Mouse (Mus musculus) cerebral cortex, adult 2 months (tissue): ENCODE data around the gene Fzd7.

ENCODE experiments used
- WGBS: fragments of 180-500 bp; shearing (Covaris S2); methylation state at CpG from one replicate; pipeline ENCODE4 v1.1.7; 2018; 5-methylcytosine and 5-hydroxymethylcytosine counted together

Gene Fzd7

DNA sequence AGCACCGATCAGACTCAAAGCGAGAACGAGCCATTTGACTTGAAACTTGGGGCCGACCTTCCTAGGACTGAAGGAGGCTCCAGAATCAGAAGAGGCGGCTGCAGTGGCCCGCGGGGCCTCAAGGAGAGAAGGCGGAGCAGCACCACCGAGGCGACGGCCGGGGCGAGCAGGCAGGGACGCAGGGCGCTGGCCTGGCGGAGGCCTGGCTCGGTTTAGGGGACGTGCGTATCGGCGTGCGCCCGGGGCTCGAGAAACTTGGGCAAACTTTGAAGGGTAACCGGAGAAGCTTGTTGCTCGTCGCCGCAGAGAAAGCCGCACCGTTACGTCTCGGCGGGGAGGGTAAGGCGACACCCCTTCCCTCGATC, at the start of gene Fzd7:
Fzd7 (plus strand) TSS at position 94 of the 365 bp plus-strand sequence.
- under 1% methylated on average over 35 of the region's 35 CpGs for whole genome bisulfite sequencing

DNA sequence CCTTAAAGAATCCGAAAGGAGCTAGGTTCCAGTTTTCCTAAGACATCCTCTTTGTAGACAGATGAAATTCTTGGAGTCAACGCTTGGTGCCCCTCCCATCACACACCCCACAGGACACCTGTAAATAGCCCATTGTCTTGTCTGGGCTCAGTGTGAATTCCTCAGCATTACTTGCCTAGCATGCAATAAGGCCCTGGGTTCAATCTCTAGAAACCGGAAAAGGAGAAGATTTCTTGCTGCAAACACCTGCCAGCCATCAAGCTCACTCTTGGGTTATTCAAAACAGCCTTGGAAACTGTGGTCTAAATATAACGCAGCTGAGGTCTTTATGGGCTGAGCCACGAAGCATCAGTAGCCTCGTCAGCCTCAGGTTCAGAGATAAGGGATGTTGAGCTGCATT, 48.9 kb upstream of the Fzd7 start:
- WGBS = 81% methylated on average over 6 of the region's 6 CpGs

DNA sequence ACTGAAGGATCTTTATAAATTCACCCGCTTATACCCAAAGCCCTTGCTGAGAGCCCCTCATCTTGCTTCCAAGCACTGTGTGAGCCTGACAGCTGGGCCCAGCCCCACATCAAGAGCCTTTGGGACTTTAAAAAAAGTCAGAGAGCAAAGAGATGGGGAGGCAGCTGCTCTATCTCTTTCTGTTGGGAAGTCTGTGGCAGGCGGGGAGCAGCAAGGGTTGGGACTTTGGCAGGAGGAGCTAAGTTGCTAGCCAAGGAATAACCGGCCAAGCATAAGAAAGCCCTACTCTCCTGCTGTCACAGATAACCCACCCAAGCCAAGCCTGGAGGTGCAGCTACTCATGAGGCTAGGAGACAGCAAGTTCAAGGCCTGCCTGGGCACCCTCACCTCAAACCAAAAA, 48.2 kb upstream of the Fzd7 start:
- 81% methylated on average over 3 of the region's 3 CpGs for WGBS

DNA sequence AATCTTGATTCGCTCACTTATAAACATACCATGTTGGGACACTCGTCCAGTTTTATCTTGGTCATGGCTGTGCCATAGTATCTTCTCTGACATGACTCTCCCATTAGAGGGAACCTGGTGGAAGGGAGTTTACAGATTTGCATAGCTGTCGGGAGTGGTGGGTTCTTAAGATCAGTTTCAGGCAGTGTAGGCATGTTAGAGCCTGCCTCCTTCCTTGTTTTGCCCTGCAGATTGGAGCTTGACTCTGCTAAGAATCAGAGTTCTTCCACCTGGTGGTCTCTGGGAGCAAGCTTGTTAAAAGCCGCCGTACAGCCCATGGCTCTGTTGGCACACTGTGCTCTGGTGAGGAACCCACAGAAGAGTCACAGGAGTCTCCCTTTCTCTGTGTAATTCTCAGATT, 47.0 kb upstream of the Fzd7 start:
- WGBS = 97% methylated on average over 5 of the region's 5 CpGs

DNA sequence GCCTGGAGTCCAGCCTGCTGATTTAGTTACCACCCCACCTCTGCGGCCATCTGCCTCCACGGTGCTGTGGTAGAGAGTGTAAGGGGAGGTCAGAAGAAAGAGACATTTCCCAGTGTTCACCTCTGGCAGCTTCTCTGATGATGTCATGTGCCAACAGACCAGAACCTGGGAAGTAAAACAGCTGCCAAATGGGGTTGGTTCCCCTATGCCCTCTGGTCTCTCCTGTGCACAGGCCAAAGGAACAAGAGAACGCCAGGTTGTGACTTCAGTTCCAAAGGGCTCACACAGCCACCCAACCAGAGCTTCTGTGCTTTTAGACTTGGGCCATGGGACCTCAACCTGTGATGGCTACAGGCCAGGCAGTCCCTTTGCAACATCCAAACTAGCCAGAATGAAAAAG, 45.9 kb upstream of the Fzd7 start:
- 90% methylated on average over 3 of the region's 3 CpGs for WGBS

DNA sequence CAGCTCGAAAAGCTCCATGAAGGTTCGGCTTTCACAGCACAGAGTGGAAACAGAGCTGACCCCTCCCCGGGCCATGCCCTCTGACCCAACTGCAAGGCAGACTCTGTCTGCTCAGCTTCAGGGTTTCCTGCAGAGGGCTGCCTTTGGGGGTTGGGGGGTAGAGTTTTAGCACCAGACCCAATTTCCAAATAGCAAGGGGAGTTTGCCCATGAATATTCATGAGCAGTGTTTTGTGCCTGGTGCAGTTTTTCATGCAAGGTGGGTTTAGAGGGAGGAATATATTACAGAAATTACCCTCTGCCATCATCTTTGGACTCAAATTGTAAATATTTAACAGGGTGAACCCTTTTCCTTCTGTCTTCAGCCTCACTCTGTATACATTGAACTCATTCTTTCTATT, 44.3 kb upstream of the Fzd7 start:
- 67% methylated on average over 3 of the region's 3 CpGs for WGBS

DNA sequence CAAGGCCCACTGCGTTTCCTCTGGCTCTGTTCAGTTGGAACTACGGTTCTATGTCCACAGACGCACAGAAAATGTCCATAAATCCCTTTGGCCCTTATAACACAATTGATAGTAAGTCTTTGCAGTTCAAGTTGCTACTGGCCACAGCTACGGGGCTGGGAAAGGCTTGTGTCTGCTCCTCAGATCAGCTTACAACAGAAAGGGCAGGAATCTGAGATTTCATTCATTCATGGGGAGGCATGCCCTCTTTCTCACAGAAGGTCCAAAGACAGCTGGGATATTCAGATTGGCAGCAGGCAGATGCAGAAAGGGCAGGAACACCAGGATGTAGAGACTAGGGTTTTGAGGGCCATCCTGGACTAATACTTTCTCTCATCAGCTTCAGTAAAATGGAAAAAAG, 43.9 kb upstream of the Fzd7 start:
- WGBS = 86% methylated on average over 4 of the region's 4 CpGs

DNA sequence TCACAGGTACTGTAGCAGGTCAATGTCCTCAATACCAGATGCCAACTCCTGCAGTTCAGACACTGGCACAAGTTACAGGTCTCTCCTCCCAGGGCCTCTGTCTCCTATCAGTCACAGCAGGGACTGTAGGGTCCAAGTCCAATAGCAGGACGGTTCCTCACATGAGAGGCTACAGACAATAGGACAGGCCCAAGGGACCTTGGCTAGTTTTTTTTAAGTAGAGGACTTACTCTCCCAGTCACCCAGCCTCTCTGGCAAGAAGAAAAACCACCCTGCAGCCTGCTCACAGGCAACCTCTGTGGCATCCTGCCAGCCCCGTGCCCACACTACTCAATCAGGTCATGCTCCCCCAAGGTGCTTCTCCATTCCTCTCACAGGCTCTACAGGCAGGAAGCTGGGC, 43.0 kb upstream of the Fzd7 start:
- WGBS = 78% methylated on average over 2 of the region's 2 CpGs

DNA sequence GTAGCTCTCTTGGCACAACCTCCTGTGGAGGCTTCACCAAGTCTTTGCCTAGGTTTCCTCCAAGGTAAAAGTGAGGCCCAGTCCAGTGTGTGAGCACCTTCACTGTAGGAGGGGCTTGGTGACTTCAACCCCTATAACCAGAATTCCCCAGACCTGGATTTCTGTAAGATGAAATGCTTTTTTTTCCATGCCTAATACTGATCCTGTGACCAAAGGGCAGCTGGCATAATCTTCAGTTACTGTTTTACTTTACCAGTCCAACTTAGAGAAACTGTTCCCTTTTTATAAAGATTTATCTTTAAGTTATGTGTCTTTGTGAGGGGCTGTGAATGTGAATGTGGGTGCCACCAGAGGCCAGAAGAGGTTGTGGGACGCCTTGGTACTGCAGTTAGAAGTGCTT, 42.3 kb upstream of the Fzd7 start:
- WGBS = 94% methylated on average over 1 of the region's 1 CpGs

DNA sequence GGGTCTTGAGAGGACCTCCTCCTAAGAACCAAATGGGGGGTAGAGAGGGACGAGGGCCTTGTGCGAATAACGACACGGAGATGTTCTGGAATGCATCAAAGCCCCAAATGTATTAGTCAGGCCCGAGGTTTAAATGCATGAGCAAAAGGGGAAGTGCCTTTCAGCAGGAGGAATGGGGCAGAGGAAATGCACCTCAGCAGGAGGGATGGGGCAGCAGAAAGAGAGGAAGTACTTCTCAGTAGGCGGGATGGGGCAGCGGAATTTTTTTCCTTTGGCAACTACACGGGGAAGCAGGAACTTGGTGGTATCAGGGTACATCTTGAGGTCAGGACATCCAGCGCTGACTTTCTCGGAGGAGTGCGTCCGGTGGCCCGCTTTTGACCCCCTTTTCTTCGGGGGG, 39.5 kb upstream of the Fzd7 start:
- WGBS = 88% methylated on average over 14 of the region's 14 CpGs

DNA sequence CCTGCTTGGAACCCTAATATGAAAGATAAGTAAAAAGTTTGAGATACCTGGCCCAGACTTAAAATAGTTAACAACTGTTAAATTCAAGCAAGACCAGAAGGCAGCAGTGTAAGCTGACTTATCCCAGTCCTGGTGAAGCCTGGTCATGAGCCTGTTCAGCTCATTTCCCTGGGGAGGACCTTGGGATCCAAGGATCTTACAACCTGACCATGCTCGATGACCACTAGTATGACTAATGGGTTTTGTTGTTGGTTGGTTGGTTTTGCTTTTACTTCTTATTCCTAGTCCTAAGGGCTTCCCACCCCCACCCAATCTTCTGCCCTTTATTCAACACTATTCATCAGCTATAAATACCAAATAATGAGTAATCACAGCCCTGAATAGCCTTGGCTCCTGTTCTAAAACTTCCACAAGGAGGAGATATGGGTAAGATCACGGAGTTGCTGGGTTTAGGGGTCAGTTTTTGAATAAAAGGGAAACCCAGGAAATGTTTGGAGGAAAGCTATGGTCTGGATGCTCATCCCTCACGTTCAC, 38.0 kb upstream of the Fzd7 start:
- 84% methylated on average over 3 of the region's 3 CpGs for WGBS

DNA sequence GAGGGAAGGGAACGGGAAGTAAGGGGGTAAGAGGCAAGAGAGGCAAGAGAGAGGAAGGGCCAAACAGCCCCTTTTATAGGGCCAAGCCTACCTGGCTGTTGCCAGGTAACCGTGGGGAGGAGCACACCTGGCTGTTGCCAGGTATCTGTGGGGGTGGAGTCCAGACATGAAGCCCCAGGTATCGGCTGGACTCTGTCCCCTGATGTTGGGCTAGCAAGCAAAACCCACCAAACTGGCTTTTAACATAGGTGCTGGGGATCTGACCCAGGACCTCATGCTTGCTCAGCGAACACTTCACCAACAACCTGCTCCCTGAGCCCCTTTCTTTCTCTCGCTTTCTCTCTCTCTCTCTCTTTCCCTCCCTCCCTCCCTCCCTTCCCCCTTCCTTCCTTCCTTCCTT, 37.0 kb upstream of the Fzd7 start:
- 97% methylated on average over 5 of the region's 5 CpGs for WGBS

DNA sequence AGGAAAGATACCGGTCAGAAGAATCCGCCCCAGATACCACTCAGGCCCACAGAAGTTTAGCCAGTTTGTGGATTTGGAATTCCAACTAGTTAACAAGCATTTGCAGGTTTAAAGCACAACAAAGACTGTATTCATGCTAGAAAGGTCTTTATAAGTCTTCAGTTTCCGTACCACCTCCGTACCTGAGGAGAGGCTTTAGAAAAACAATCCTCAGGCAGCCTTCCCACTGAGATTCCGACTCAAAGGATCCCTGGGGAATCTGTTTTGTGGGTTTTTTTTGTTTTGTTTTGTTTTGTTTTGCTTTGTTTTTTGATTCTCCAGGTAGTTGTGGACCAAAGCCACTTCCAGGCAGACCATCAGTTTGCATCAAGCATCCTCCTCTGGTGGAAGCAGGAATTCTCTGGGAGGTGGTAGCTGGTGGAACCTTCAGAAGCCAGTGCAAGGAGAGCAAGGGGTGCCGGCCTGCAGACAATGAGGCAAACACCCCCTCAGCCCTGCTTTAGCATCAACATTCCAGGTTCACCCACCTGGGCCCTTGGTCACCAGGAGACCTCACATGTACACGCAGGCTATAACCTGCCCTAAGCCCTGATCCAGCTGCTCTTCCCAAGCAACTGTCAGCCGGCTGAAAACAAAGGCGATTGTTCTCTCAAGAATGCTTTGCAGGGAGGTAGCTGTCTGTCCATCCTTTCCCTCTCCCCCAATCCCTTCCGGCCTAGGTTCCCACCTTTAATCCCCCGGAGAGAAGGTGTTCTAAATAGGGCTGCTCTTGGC, 33.5 kb upstream of the Fzd7 start:
- WGBS = 74% methylated on average over 11 of the region's 11 CpGs

DNA sequence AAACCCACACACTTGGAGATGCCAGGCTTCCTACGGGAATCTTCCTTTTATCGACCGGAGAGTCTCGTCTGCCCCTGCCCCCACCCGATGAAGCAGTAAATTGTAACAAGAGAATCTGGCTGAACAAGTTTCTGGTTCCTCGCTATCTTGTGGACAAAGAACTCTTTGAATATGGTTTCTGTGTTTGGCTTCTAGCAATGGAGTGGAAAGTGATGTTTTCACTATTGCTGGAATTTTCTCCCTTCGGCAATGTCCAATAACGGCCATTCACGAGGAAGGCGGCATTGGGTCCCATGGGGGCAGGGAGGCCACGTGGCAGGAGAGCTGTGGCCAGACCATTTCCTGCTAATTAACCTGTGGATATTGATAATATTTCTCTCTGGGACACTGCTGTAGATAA, 32.8 kb upstream of the Fzd7 start:
- WGBS = 40% methylated on average over 11 of the region's 11 CpGs

DNA sequence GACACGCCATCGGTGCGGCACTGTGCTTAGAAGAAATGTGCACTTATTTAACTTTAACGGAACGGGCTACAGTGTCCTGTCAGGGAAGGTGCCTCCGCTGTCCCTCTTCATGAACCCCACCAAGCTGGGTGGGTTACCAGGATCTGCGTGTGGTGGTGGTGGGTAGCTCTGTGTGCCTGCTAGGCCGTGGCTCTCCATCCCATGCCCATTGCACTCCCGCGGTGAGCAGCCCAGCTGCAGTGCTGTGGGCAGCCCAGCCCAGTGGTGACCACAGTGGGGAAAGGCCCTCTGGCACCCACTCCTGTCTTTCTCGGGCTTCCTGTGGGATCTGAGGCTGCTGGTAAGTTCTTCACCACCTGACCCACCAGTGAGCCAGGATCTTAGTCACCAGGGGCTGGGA, 31.3 kb upstream of the Fzd7 start:
- WGBS = 90% methylated on average over 11 of the region's 11 CpGs

DNA sequence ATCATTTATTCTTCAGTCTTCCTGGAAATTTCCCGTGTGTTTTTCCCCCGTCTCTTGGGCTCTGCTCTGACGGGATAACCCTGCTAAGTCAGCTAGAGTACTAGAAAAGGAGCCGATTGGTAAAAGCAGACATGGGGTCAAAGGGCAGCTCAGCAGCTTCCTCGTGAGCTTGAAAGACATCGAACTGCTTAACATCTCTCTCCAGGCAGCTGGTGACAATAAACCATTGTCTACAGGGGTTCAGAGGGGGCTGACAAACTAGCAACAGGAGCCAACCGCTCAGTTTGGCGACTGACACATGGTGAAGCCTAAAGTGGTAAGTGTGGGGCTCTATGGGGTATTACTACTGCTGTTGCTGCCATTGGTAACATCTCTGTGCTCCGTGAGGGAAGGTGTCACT, 30.6 kb upstream of the Fzd7 start:
- 58% methylated on average over 9 of the region's 9 CpGs for WGBS

DNA sequence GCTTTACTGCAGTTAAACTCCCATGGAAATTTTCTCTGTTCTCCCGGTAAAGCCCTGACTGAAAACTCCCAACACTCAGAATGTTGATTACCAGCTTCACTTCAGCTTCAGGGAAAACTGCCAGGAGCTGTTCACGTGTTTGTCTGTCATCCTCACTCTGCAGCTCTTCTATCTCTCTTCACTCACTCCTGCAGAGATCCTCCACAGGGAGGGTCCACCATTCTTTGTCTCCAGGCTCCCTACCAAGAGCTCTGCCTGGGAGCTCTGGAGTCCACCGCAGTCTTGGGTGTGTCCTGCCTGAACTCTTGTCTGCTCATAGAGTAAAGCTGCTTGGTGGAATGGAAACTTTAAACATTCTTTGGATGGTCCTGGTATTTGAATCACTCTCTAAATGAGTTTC, 25.4 kb upstream of the Fzd7 start:
- WGBS = 51% methylated on average over 3 of the region's 3 CpGs

DNA sequence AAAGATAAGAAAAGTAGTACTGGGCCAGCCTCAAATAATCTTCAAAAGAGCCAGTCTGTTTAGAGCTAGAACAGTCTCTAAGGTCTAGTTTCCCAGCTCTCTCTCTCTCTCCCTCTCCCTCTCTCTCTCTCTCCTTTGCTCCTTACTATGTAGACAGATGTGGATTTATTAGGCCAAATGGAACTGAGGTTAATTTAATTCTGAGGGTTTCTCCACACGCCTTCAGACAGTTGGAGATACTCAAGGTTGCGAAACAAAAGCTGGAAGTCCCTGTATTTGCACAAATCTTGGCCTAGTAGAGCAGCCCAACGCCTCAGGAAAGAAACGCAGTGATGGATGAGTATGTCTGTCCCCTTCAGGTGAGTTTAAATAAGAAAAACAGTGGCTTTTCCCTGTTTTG, 24.4 kb upstream of the Fzd7 start:
- 97% methylated on average over 4 of the region's 4 CpGs for WGBS

DNA sequence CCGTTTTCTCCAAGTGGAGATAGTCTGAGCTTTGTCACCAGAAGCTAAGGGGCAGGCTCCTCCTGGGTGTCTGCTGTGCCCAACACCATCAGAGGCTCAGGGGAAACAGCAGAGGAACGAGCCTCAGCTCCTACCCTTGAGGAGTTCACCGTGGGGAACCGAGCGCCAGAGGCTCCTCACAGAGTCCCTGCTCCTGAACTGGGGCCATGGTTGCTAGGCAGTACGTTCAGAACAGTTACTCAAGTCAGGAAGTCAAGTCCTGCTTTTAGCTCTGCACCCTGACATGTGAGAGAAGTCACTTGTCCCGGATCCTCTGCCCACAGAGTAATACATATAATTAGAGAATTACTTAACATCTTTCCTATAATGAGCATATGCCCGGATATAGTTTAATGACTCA, 23.3 kb upstream of the Fzd7 start:
- 33% methylated on average over 8 of the region's 8 CpGs for WGBS

DNA sequence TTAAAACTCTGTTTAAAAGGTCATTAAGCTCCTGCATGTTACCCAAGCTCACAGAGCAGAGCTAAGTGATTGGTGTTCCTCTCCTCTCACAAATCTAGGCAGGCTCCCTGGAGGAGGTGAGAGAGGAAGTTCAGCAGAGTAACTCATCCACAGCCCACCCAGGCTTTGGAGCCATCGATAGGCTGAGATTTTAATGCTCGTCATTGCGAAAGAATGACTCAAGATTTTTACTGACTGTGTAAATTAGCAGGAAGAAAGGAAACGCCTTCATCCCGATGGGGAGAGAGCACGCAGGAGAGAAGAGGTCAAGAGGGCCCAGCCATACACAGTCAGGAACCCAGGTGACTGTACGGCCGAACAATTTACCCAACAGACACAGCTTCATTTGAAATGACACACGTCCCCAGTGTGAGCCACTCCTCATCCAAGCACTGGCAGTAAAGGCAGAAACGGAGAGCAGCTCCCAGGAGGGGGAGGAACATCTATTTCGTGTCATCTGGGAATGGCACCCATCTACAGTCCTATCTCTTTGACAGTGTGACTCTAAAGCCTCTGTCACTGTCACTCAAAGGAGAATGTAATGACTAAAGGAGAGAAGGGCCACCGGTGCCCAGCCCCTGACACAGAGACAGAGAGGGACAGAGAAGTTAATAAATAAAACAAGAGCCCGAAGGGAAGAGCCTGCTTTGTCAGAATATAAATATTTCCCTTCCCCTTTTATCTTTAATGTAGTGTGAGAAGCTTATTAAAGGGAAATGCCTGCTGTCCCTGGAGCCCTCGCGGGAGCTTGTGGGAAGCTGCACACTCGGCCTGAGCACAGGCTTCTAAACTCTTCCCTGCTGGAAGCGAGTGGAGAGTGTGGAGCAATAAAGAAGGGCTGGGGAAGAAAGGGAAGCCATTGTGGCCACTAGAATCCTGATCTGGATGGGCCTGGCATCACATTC, 17.3 kb upstream of the Fzd7 start:
- 69% methylated on average over 17 of the region's 17 CpGs for WGBS

DNA sequence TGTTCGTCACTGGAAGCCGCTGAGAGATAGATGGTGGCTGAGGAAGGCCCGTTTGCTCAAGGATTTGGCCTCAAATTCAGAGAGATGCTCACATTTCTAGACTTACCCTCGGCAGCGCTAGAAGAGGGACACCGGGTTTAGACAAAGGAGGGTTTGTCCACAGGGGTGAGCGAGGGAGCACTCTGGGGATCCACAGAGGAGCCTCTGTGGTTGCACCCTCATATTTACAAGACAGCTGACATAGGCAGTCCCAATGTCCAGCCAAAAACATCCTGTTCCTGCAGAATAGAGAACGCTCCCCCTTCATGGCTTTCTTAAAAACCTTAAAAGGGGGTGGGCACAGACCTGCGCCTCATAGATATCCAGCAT, 16.6 kb upstream of the Fzd7 start:
- 73% methylated on average over 9 of the region's 9 CpGs for WGBS

DNA sequence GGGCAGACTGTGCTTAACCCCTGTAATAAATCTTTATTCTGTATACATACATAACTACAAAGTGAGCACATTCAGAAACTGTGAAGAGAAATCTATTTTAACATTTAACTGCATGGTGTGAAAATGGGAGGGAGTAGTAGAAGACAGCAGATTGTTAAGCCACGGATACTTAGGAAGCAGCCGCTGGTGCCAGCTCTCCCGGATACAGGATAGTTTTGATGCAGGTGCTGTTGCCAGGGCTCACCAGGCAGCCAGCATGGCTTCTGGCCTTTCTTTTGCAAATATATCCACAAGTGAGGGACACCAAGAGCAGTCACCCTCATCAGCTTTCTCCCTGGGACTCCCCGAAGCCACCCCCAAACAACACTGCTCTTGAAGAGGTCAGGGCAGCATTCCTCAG, 13.1 kb upstream of the Fzd7 start:
- WGBS = 44% methylated on average over 4 of the region's 4 CpGs

DNA sequence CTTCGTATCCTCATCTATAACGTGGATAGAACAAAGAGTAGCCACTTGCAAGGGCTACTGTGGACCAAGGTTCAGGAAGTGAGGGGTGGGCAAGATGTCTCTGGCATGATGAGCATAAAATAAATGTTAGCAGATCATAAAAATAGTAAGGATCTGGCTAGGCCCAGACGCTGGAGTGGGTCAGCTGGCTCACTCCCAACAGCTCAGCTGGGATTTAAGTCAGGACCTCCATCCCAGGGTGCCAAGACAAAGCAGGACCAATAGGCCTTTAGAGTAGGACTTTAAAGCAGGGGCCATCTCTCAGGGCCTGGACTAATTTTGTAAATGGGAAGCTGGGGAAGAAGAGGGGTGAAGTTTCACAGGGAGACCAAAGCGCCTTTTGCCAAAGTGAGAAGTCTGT, 11.5 kb upstream of the Fzd7 start:
- 85% methylated on average over 4 of the region's 4 CpGs for WGBS
